Mouse (Mus musculus) pancreas, adult 10 weeks (tissue): Measurements from ENCODE around the gene Dnttip1. TPM values are rescaled to one million over a fixed set of nuclear protein-coding genes. Genes with fewer than 3 reads are reported as not detected.

Source experiments
- polyA plus RNA-seq: library from polyadenylated mRNA; stranded (reverse); fragments of 350-450 nt; fragmentation: Illumina TruSeq; extraction: RNeasy Lipid Tissue Mini Kit (QIAGEN cat#74804); gene quantifications from one replicate; pipeline ENCODE4 v1.2.3, GENCODE M21; 2015; ENCODE audit warnings: low read depth, low replicate concordance; ENCODE audit not compliant: insufficient read depth

The Dnttip1 gene
- 6.2 TPM for polyA plus RNA-seq

GRCm38 (mm10) chr2:164745843-164746479 is at the start of gene Dnttip1, which contains the start of gene Wfdc3:
TSS of gene Dnttip1 (plus strand) at chr2:164745983.
TSS of gene Wfdc3 (minus strand) at chr2:164745931.

GRCm38 (mm10) chr2:164698201-164698600 is 47.6 kb upstream of the Dnttip1 start, which contains the start of gene Spint4:
TSS of gene Spint4 (plus strand) at chr2:164698501.

GRCm38 (mm10) chr2:164715005-164715404 is 30.8 kb upstream of the Dnttip1 start, which contains the start of gene Spint5:
TSS of gene Spint5 (plus strand) at chr2:164715305.

GRCm38 (mm10) chr2:164769258-164770037 is 23.7 kb downstream of the Dnttip1 start, which contains the start of gene Ube2c:
TSS of gene Ube2c (plus strand) at chr2:164769898.

GRCm38 (mm10) chr2:164779481-164780086 is 33.8 kb downstream of the Dnttip1 start, which contains the start of gene Tnnc2:
TSS of gene Tnnc2 (minus strand) at chr2:164779967.

GRCm38 (mm10) chr2:164785481-164786387 is 40.0 kb downstream of the Dnttip1 start, which contains the start of gene Snx21:
TSS of gene Snx21 (plus strand) at chr2:164785823.

GRCm38 (mm10) chr2:164804533-164805331 is 58.9 kb downstream of the Dnttip1 start, which contains the start of the genes Acot8 and Zswim3:
TSS of gene Acot8 (minus strand) at chr2:164804882.
TSS of gene Zswim3 (plus strand) at chr2:164805098.

Other genes with a start within 250 kb of the Dnttip1 start
- 10.4 TPM for gene Pigt, start 248.5 kb upstream of the Dnttip1 start, polyA plus RNA-seq
- gene Wfdc2, start 183.6 kb upstream of the Dnttip1 start, polyA plus RNA-seq = 8.5 TPM
- not detected for gene Spint3, start 172.5 kb upstream of the Dnttip1 start, polyA plus RNA-seq
- gene Wfdc6a, start 160.5 kb upstream of the Dnttip1 start, polyA plus RNA-seq = not detected
- gene Eppin, start 152.4 kb upstream of the Dnttip1 start, polyA plus RNA-seq = not detected
- not detected for gene Wfdc6b, start 132.5 kb upstream of the Dnttip1 start, polyA plus RNA-seq
- not detected for gene Wfdc8, start 132.4 kb upstream of the Dnttip1 start, polyA plus RNA-seq
- 1.0 TPM for gene Wfdc16, start 107.2 kb upstream of the Dnttip1 start, polyA plus RNA-seq
- not detected for gene Wfdc10, start 89.9 kb upstream of the Dnttip1 start, polyA plus RNA-seq
- not detected for gene Wfdc9, start 89.4 kb upstream of the Dnttip1 start, polyA plus RNA-seq
- gene Wfdc11, start 71.9 kb upstream of the Dnttip1 start, polyA plus RNA-seq = not detected
- gene Wfdc13, start 60.9 kb upstream of the Dnttip1 start, polyA plus RNA-seq = not detected
- gene Spint4, start 47.5 kb upstream of the Dnttip1 start, polyA plus RNA-seq = not detected
- gene Spint5, start 30.7 kb upstream of the Dnttip1 start, polyA plus RNA-seq = not detected
- 2.3 TPM for gene Wfdc3, start 52 bp upstream of the Dnttip1 start, polyA plus RNA-seq
- not detected for gene Ube2c, start 23.9 kb downstream of the Dnttip1 start, polyA plus RNA-seq
- not detected for gene Tnnc2, start 34.0 kb downstream of the Dnttip1 start, polyA plus RNA-seq
- 7.6 TPM for gene Snx21, start 39.8 kb downstream of the Dnttip1 start, polyA plus RNA-seq
- 3.7 TPM for gene Acot8, start 58.9 kb downstream of the Dnttip1 start, polyA plus RNA-seq
- 1.3 TPM for gene Zswim3, start 59.1 kb downstream of the Dnttip1 start, polyA plus RNA-seq
- 2.2 TPM for gene Zswim1, start 76.7 kb downstream of the Dnttip1 start, polyA plus RNA-seq
- gene Spata25, start 82.6 kb downstream of the Dnttip1 start, polyA plus RNA-seq = not detected
- gene Ctsa, start 86.9 kb downstream of the Dnttip1 start, polyA plus RNA-seq = 25.7 TPM
- gene Neurl2, start 87.5 kb downstream of the Dnttip1 start, polyA plus RNA-seq = 0.87 TPM
- gene Pltp, start 111.7 kb downstream of the Dnttip1 start, polyA plus RNA-seq = 49.6 TPM
- gene Pcif1, start 133.3 kb downstream of the Dnttip1 start, polyA plus RNA-seq = 14.1 TPM
- 5.1 TPM for gene Zfp335, start 165.8 kb downstream of the Dnttip1 start, polyA plus RNA-seq
- 6.0 TPM for gene Mmp9, start 194.8 kb downstream of the Dnttip1 start, polyA plus RNA-seq
- gene Slc12a5, start 214.8 kb downstream of the Dnttip1 start, polyA plus RNA-seq = 2.0 TPM